36 mouse cellular contexts compared by ENCODE assay signal in the genomic region with DNA sequence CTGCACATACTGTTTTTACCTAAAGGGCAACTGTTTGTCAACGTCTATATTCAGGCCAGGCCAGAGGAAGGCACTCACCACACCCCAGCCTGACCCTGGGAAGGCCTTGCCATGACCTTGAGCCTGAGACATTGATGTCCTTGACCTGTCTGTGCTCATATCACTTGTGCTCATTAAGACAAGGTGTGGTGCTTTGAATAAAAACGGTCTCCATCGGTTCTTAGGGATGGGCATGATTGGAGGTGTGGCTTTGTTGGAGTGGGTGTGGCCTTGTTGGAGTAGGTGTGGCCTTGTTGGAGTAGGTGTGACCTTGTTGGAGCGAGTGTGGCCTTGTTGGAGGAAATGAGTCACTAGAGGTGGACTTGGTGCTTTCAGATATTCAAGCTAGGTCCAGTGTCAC. TPM values are rescaled to one million over a fixed set of nuclear protein-coding genes. Genes with fewer than 3 reads are reported as not detected.
A peak's percentile ranks its signal among the peaks of the same experiment; 100 is the strongest.
DNase-seq lines count a peak whose midpoint lies in the region; ATAC-seq and TF ChIP-seq lines count a peak whose summit lies in the region.
"Had no signal": no experiment of that assay in that cellular context is flagged by ENCODE, and none has a peak within 500 bp of the region (broad histone marks: within the 10 kb centered on the region; RNA-seq: fewer than 3 reads in every experiment).

No protein-coding gene starts in this region.

- TF ChIP-seq POLR2A in heart, adult 2 months (IDR thresholded peaks at IDR 0.05; ENCODE audit: insufficient read depth, low read depth, low read length) = no peak

- 92% methylated on average over 4 of the region's 4 CpGs for WGBS in heart, adult 2 months
- 75% methylated on average over 4 of the region's 4 CpGs for WGBS in liver, embryonic 12.5 days (ENCODE audit: insufficient replicate concordance)
- 80% methylated on average over 4 of the region's 4 CpGs for WGBS in liver, postnatal 0 days (ENCODE audit: insufficient replicate concordance)
- WGBS in stomach, embryonic 16.5 days = 84% methylated on average over 4 of the region's 4 CpGs
- 81% methylated on average over 4 of the region's 4 CpGs for WGBS in stomach, postnatal 0 days

- no peaks in the 10 kb centered on the region for H3K36me3 ChIP-seq in heart, adult 2 months (ENCODE audit: control insufficient read depth, insufficient read depth, low read length)
- H3K36me3 ChIP-seq in liver, embryonic 12.5 days = no peaks in the 10 kb centered on the region
- H3K36me3 ChIP-seq in liver, postnatal 0 days (replicated peaks; ENCODE audit: insufficient read depth, low read length) = no peaks in the 10 kb centered on the region
- no peaks in the 10 kb centered on the region for H3K36me3 ChIP-seq in stomach, embryonic 16.5 days (ENCODE audit: control insufficient read depth, insufficient read depth, low read length)
- no peaks in the 10 kb centered on the region for H3K36me3 ChIP-seq in stomach, postnatal 0 days (ENCODE audit: control insufficient read depth, insufficient read depth, low read length)
- H3K36me3 ChIP-seq: embryonic facial prominence, embryonic 10.5 days; embryonic facial prominence, embryonic 13.5 days; forebrain, embryonic 12.5 days; forebrain, embryonic 15.5 days; heart, embryonic 13.5 days had no signal

- H3K27me3 ChIP-seq in heart, adult 2 months (ENCODE audit: control insufficient read depth, insufficient read depth, low read length) = no peaks in the 10 kb centered on the region
- no peaks in the 10 kb centered on the region for H3K27me3 ChIP-seq in liver, embryonic 12.5 days (replicated peaks)
- H3K27me3 ChIP-seq in liver, postnatal 0 days (ENCODE audit: insufficient read depth, low read length) = no peaks in the 10 kb centered on the region
- H3K27me3 ChIP-seq in stomach, embryonic 16.5 days (ENCODE audit: control insufficient read depth, insufficient read depth, low read length) = no peaks in the 10 kb centered on the region
- no peaks in the 10 kb centered on the region for H3K27me3 ChIP-seq in stomach, postnatal 0 days (ENCODE audit: control insufficient read depth, insufficient read depth, low read length)
- H3K27me3 ChIP-seq: CH12.LX; embryonic facial prominence, embryonic 13.5 days; forebrain, embryonic 15.5 days; heart, embryonic 13.5 days had no signal

- no peaks in the 10 kb centered on the region for H3K79me2 ChIP-seq in heart, adult 2 months (replicated peaks; ENCODE audit: control insufficient read depth, insufficient read depth, low read length)

- TF ChIP-seq EP300 in heart, adult 2 months (IDR thresholded peaks at IDR 0.05; ENCODE audit: insufficient read depth, low read depth, low read length) = no peak
- no peak for TF ChIP-seq EP300 in liver, postnatal 0 days (IDR thresholded peaks at IDR 0.05; ENCODE audit: low read depth)
- TF ChIP-seq EP300 in stomach, postnatal 0 days (optimal IDR thresholded peaks at IDR 0.05) = no peak

- peak; percentile 88 for DNase-seq in heart, adult 11 months
- no peak for DNase-seq in heart, adult 2 months
- DNase-seq in liver, postnatal 0 days = no peak
- DNase-seq in stomach, postnatal 0 days (ENCODE audit: low spot score) = no peak
- peak; percentile 83 for DNase-seq in ZHBTc4 (ENCODE audit: low read depth, low spot score)
- no peak for DNase-seq in testis, postnatal 10 days (ENCODE audit: low spot score)
- DNase-seq: adrenal gland, adult 8-10 months; adrenal gland, postnatal 25 days; B cell, adult 2 months; cerebellum, adult 11-12 months; cerebellum, adult 8-10 months; cerebellum, postnatal 10 days; cerebellum, postnatal 36 days; embryo, embryonic 11 days; gastrocnemius, postnatal 25 days; heart, postnatal 14 days; heart, postnatal 4 days had no signal

- H3K4me1 ChIP-seq in heart, adult 2 months (ENCODE audit: control insufficient read depth, insufficient read depth, low read length) = no peaks in the 10 kb centered on the region
- no peaks in the 10 kb centered on the region for H3K4me1 ChIP-seq in liver, embryonic 12.5 days
- no peaks in the 10 kb centered on the region for H3K4me1 ChIP-seq in liver, postnatal 0 days (ENCODE audit: insufficient read depth)
- H3K4me1 ChIP-seq in stomach, embryonic 16.5 days (ENCODE audit: control insufficient read depth, insufficient read depth, low read length) = no peaks in the 10 kb centered on the region; the same call in 1 of the 2 replicates
- H3K4me1 ChIP-seq in stomach, postnatal 0 days (replicated peaks; ENCODE audit: control insufficient read depth, insufficient read depth) = no peaks in the 10 kb centered on the region
- H3K4me1 ChIP-seq: forebrain, embryonic 15.5 days had no signal

- H3K4me2 ChIP-seq in liver, embryonic 12.5 days = no peak overlapping the region
- no peak overlapping the region for H3K4me2 ChIP-seq in liver, postnatal 0 days (ENCODE audit: low read depth, low read length)
- H3K4me2 ChIP-seq in stomach, embryonic 16.5 days (ENCODE audit: low read depth, low read length) = no peak overlapping the region
- no peak overlapping the region for H3K4me2 ChIP-seq in stomach, postnatal 0 days (replicated peaks; ENCODE audit: low read depth)
- H3K4me2 ChIP-seq: embryonic facial prominence, embryonic 13.5 days; forebrain, embryonic 12.5 days; forebrain, embryonic 15.5 days; heart, embryonic 13.5 days; hindbrain, embryonic 14.5 days had no signal

- no peak overlapping the region for H3K27ac ChIP-seq in heart, adult 2 months
- H3K27ac ChIP-seq in liver, embryonic 12.5 days = no peak overlapping the region
- H3K27ac ChIP-seq in liver, postnatal 0 days (ENCODE audit: low read depth) = no peak overlapping the region
- no peak overlapping the region for H3K27ac ChIP-seq in stomach, embryonic 16.5 days (ENCODE audit: low read length)
- no peak overlapping the region for H3K27ac ChIP-seq in stomach, postnatal 0 days (replicated peaks)
- H3K27ac ChIP-seq: embryonic facial prominence, embryonic 10.5 days; embryonic facial prominence, embryonic 13.5 days; forebrain, embryonic 12.5 days; forebrain, embryonic 15.5 days; heart, embryonic 13.5 days; hindbrain, embryonic 14.5 days; hindbrain, postnatal 0 days had no signal

- intact Hi-C loops in heart, adult 2 months (cut with DNase I) = no loop called here

- no peak overlapping the region for H3K4me3 ChIP-seq in heart, adult 2 months
- H3K4me3 ChIP-seq in liver, embryonic 12.5 days = no peak overlapping the region
- no peak overlapping the region for H3K4me3 ChIP-seq in liver, postnatal 0 days (ENCODE audit: low read depth, low read length)
- H3K4me3 ChIP-seq in stomach, embryonic 16.5 days (replicated peaks; ENCODE audit: low read length) = no peak overlapping the region
- no peak overlapping the region for H3K4me3 ChIP-seq in stomach, postnatal 0 days (ENCODE audit: low read depth, low read length)
- H3K4me3 ChIP-seq: embryonic facial prominence, embryonic 10.5 days; embryonic facial prominence, embryonic 13.5 days; erythroblast, embryonic 14.5 days; forebrain, embryonic 12.5 days; forebrain, embryonic 15.5 days; heart, embryonic 13.5 days had no signal

- H3K9ac ChIP-seq in heart, adult 2 months (ENCODE audit: low read depth, low read length) = no peak overlapping the region
- H3K9ac ChIP-seq in liver, embryonic 12.5 days = no peak overlapping the region
- H3K9ac ChIP-seq in liver, postnatal 0 days (replicated peaks) = no peak overlapping the region
- no peak overlapping the region for H3K9ac ChIP-seq in stomach, embryonic 16.5 days (ENCODE audit: low read length)
- H3K9ac ChIP-seq in stomach, postnatal 0 days (ENCODE audit: low read length) = no peak overlapping the region
- H3K9ac ChIP-seq: embryonic facial prominence, embryonic 13.5 days; forebrain, embryonic 12.5 days; forebrain, embryonic 15.5 days; heart, embryonic 13.5 days; hindbrain, embryonic 14.5 days had no signal

- no peak for TF ChIP-seq CTCF in heart, adult 2 months (IDR thresholded peaks at IDR 0.05)
- TF ChIP-seq CTCF in liver, postnatal 0 days (IDR thresholded peaks at IDR 0.05; ENCODE audit: low read depth) = no peak
- no peak for TF ChIP-seq CTCF in stomach, postnatal 0 days (IDR thresholded peaks at IDR 0.05; ENCODE audit: low read depth)

- ATAC-seq in liver, embryonic 12.5 days = 0 out of 2 replicates have a peak, but pooled peaks have one; percentile 19
- ATAC-seq in liver, postnatal 0 days = no peak
- 0 out of 2 replicates have a peak, but pooled peaks have one; percentile 28 for ATAC-seq in stomach, embryonic 16.5 days (ENCODE audit: insufficient read depth, low FRiP score)
- ATAC-seq in stomach, postnatal 0 days (ENCODE audit: low FRiP score, low TSS enrichment) = no peak
- ATAC-seq: forebrain, embryonic 15.5 days; hindbrain, postnatal 0 days; inflammation-experienced regulatory T-cells, adult 6 months had no signal

- no peaks in the 10 kb centered on the region for H3K9me3 ChIP-seq in liver, embryonic 12.5 days (replicated peaks)
- H3K9me3 ChIP-seq in liver, postnatal 0 days (ENCODE audit: low read length) = no peaks in the 10 kb centered on the region
- H3K9me3 ChIP-seq in stomach, embryonic 16.5 days (replicated peaks; ENCODE audit: control insufficient read depth, low read length) = no peaks in the 10 kb centered on the region
- H3K9me3 ChIP-seq in stomach, postnatal 0 days (ENCODE audit: control insufficient read depth, low read length) = no peaks in the 10 kb centered on the region
- H3K9me3 ChIP-seq: embryonic facial prominence, embryonic 10.5 days; embryonic facial prominence, embryonic 13.5 days; forebrain, embryonic 12.5 days; forebrain, embryonic 15.5 days; heart, embryonic 13.5 days had no signal

RNA-seq across cellular contexts. Expression of gene 1700024P04Rik, which starts 52.8 kb away (rescaled TPM):
- total RNA-seq in heart, adult 2 months (2021) = not detected
- not detected in 2 replicates for polyA plus RNA-seq in heart, adult 2 months (2012; rRNA removed)
- polyA plus RNA-seq in liver, embryonic 12.5 days (2016; fragmentation: Nextera tagmentation; extraction: Ambion mirVana) = not detected in 2 replicates
- polyA plus RNA-seq in liver, postnatal 0 days (2015; fragmentation: Nextera tagmentation; extraction: Ambion mirVana) = not detected in 2 replicates
- not detected in 2 replicates for polyA plus RNA-seq in stomach, embryonic 16.5 days (2015; fragmentation: Nextera tagmentation; extraction: Ambion mirVana)
- not detected in 2 replicates for polyA plus RNA-seq in stomach, postnatal 0 days (2015; fragmentation: Nextera tagmentation; extraction: Ambion mirVana)
- total RNA-seq: adrenal gland, adult 8-10 months; adrenal gland, postnatal 25 days; CH12.LX; ES-E14; gastrocnemius, adult 8-10 months; gastrocnemius, postnatal 25 days; heart, adult 8-10 months; heart, postnatal 14 days; heart, postnatal 4 days; hindbrain, postnatal 0 days had no signal
- polyA plus RNA-seq: brain, embryonic 14.5 days; cortical plate, adult 2 months; embryonic facial prominence, embryonic 10.5 days; embryonic facial prominence, embryonic 13.5 days; erythroblast, embryonic 14.5 days; forebrain, embryonic 12.5 days; forebrain, embryonic 15.5 days; heart, embryonic 13.5 days; heart, embryonic 16.5 days; hindbrain, embryonic 11.5 days; hindbrain, embryonic 14.5 days; hindbrain, postnatal 0 days; inflammation-experienced regulatory T-cells, adult 6 months had no signal

Comparison
In these comparisons a context has a peak if more than half of its experiments do, and no peak if none do; other contexts are left out.
1. DNase-seq: peak in heart, adult 11 months (single experiment) and ZHBTc4 (single experiment); none in heart, adult 2 months (0 of 2), liver, postnatal 0 days (single experiment), stomach, postnatal 0 days (single experiment) and testis, postnatal 10 days (single experiment).
2. ATAC-seq: peak in liver, embryonic 12.5 days (single experiment) and stomach, embryonic 16.5 days (single experiment); none in liver, postnatal 0 days (single experiment) and stomach, postnatal 0 days (single experiment).